Mouse (Mus musculus) cerebellum, adult 9-10 months (tissue): Measurements from ENCODE around the gene Mbd6.
A peak's percentile ranks its signal among the peaks of the same experiment; 100 is the strongest.

ENCODE experiments used
- DNase-seq: peaks from one replicate; pipeline ENCODE4 v3.0.0; 2022

Gene Mbd6

GRCm38 (mm10) chr10:127261706-127262547 is 26.9 kb downstream of the Mbd6 start:
- peak; percentile 63 for DNase-seq

- DNase-seq = no peak
Observed at GRCm38 (mm10) chr10:127258489-127258888, 30.3 kb downstream of the Mbd6 start.

GRCm38 (mm10) chr10:127257790-127258189 is 31.0 kb downstream of the Mbd6 start:
- no peak for DNase-seq

GRCm38 (mm10) chr10:127255625-127256345 is 33.0 kb downstream of the Mbd6 start:
- no peak for DNase-seq

GRCm38 (mm10) chr10:127250810-127251209 is 38.0 kb downstream of the Mbd6 start:
- no peak for DNase-seq

- no peak for DNase-seq
Observed at GRCm38 (mm10) chr10:127238241-127238824, 50.5 kb downstream of the Mbd6 start.

- DNase-seq = no peak
Observed at GRCm38 (mm10) chr10:127236541-127236940, 52.3 kb downstream of the Mbd6 start.

- no peak for DNase-seq
Observed at GRCm38 (mm10) chr10:127233141-127233540, 55.7 kb downstream of the Mbd6 start.
